Mouse (Mus musculus) T-helper 2 cell (primary cell): ENCODE results near the gene Zdhhc14.

Experiments used
- in situ Hi-C: fragments of 300-600 bp; cut with MboI, MseI; formaldehyde crosslinking; loops from one replicate; pipeline ENCODE4 v1.15.1; 2025; ENCODE audit warnings: high pct_unique_total_duplicates

Zdhhc14 gene

GRCm38 (mm10) chr17:5723601-5724189, 231.3 kb downstream of the Zdhhc14 start:
- in situ Hi-C loops, result loop anchor here (10.0 kb wide), 1 partner anchor 289 kb away; no protein-coding TSS in a partner anchor

- in situ Hi-C loops, result loop anchor here (10.0 kb wide), 1 partner anchor 295 kb away; no protein-coding TSS in a partner anchor
Measured at GRCm38 (mm10) chr17:5729587-5730125, 237.3 kb downstream of the Zdhhc14 start.

DNA sequence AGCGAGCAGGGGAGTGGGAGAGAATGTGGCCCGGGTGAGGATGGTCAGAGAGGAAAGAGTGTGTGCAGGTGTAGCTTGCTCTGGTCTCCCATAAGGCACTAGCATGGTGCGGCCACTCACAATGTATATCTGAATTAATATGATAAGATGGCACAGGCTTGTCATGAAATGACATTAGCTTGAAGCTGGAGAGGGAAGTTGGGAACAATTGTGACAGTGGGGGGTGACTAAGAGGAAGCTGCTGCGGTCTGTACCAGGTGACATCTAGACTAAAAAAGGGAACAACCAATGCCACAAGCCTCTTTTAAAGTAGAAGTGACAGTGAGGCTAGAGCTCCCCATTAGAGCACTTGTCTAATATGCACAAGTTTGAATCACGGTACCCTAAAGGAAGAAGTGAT, 238.2 kb downstream of the Zdhhc14 start:
- in situ Hi-C loops, result no loop called here

GRCm38 (mm10) chr17:5733400-5733799, 241.0 kb downstream of the Zdhhc14 start:
- in situ Hi-C loops, result no loop called here

- in situ Hi-C loops, result loop anchor here (10.0 kb wide), 1 partner anchor 56 kb away; no protein-coding TSS in a partner anchor
Measured at GRCm38 (mm10) chr17:5741061-5741460, 248.7 kb downstream of the Zdhhc14 start.

DNA sequence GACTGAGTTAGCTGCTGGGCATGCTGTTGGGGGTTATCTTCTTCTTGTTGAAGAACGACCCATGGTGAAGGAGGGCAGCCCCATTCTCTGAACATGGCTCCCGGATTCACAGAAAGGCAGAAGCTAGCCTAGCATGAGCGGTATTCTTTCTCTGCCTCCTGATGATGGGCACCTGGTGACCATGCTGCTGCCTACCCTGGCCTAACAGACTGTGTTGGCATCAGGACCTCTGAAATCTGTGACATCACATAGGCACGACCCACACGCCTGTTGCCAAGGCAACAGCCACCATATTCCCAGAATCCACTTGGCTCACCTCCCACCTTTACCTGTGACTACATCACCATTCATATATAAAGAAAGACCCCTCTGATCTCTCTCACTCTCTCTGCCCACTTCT, 251.7 kb downstream of the Zdhhc14 start:
- in situ Hi-C loops, result loop anchor here (10.0 kb wide), 1 partner anchor 59 kb away; no protein-coding TSS in a partner anchor

GRCm38 (mm10) chr17:5746378-5746777, 254.0 kb downstream of the Zdhhc14 start:
- in situ Hi-C loops, result loop anchor here (5.0 to 10.0 kb wide), 3 partner anchors 62 to 304 kb away; partner anchors contain the start of gene Tmem242

- in situ Hi-C loops, result loop anchor here (5.0 to 10.0 kb wide), 3 partner anchors 63 to 306 kb away; partner anchors contain the start of gene Tmem242
Measured at GRCm38 (mm10) chr17:5747539-5748500, 255.5 kb downstream of the Zdhhc14 start.

DNA sequence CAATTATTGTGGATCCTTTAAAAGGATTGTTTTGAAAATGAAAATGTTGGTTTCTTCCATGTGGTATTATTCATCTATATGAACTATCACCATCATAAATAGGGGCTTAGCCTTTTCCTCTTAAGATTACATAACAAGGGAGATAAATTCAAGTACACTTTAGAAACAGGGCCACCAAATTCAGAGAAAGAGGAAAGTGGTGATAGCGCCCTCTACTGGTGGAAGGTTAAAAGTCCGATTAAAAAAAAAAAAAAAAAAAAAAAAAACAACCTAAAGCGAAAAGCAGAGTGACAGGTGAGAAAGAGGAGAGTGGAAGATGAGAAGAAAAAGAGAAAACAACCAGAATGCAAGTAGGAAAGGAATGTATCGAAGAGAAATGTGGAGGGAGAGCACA, 256.1 kb downstream of the Zdhhc14 start:
- in situ Hi-C loops, result loop anchor here (5.0 to 10.0 kb wide), 3 partner anchors 64 to 306 kb away; partner anchors contain the start of gene Tmem242

DNA sequence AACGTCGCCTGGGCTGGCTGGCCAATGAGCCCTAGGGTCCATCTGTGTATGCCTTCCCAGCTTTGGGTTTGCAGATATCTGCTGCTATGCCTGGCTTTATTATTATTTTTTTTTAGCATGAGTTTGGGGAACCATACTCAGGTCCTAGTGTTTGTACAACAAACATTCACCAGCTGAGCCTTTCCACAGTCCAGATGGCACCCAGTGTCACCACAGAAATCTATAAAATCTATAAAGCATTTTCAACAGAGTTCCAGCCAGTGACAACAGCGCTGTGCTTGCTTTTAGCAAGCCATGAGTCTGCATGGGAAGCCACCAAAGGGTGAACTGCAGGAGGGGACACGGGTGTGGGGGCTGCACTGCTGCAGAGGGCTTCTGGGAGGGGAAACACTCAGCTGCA, 257.9 kb downstream of the Zdhhc14 start:
- in situ Hi-C loops, result no loop called here

- in situ Hi-C loops, result no loop called here
Measured at GRCm38 (mm10) chr17:5751066-5751465, 258.7 kb downstream of the Zdhhc14 start.

DNA sequence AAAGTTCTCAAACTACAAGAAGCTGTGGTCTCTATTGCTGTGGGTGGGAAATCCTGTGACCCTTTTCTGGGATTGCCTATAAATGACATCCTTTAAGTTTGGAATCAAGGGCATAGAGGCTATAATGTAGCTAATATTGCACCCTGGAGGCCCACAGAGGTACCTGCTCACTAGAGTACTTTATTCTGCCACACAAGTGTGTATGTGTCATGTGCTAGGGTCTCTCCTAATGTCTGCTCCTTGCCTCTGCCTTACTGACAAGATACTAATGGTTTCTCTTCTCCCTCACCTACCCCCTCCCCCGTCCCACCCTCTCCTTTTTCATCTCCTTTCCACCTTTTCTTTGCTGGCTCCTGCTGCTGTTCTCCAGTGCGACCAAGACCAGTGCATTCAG, 260.0 kb downstream of the Zdhhc14 start:
- in situ Hi-C loops, result no loop called here

DNA sequence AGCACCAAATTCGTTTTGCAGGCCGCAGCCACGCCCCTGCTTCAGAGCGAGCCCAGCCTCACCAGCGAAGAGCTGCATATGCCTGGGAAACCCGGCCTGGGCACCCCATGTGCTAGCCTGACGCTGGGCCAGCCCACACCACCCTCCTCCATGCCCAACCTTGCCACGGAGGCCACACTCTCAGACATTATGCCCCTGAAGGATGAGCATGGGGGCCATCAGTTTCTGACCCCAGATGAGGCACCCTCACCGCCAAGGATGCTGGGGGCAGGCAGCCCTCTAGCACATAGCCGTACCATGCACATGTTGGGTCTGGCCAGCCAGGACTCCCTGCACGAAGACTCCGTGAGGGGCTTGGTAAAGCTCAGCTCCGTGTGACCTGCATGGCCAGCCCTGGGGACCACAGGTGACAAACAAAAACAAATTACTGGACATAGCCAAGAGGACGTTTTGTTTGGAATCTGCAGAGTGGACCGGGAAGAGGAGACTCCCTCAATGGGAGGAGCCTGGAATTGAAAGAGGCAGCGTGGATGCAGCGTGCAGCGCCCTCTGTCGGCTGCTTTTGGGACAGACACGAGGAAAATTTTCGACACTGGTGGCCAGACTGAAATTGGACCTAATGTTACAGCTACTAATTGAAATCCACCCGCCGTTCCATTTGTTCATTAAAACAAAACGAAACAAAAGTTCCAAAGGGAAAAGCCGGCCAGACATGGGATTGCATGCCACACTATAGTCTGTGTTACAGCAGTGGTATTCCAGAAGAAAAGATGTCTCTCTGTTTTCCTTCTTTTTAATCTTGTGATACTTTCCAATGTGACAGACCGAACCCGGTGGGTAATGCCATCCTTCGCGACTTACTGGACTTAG, 260.6 kb downstream of the Zdhhc14 start:
- in situ Hi-C loops, result no loop called here

DNA sequence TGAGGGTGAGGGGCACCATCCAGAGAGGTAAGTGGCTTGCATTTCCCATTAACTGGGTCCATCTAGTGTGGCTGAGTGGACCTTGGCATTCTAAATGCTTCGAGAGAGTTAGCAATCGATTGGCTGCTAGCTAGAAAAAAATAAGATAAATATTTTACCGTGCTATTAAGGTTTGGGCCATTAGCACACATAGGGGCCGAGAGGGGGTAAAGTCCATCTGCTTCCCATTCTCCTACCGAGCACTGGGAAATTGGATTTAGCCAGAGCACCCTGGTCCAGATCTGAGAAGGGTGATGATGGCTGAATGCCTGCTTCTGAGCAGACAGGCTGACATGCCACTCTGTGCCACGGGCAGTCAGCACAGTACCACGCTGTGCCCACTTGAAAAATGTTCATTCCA, 263.1 kb downstream of the Zdhhc14 start:
- in situ Hi-C loops, result no loop called here

DNA sequence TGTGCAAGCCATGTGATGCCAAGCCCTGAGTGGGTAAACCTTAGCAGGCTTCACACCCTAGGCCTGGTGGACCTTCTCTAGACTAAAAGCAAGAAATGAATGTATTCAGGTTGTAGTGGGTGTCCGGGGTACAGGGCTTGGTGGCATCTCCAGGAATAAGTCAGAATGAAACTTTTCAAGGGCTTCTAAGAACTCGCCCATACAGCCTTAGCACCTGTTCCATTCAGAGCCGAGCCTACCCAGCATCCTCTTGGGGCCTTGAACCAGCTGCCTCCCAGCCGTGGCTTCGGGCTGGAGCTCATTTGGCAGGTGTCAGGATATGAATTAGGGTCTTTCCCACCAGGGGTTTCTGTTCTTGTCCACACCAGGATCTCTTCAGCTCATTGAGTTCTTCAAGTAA, 263.7 kb downstream of the Zdhhc14 start:
- in situ Hi-C loops, result no loop called here

GRCm38 (mm10) chr17:5756855-5757254, 264.5 kb downstream of the Zdhhc14 start:
- in situ Hi-C loops, result no loop called here

GRCm38 (mm10) chr17:5763768-5764167, 271.4 kb downstream of the Zdhhc14 start:
- in situ Hi-C loops, result no loop called here

DNA sequence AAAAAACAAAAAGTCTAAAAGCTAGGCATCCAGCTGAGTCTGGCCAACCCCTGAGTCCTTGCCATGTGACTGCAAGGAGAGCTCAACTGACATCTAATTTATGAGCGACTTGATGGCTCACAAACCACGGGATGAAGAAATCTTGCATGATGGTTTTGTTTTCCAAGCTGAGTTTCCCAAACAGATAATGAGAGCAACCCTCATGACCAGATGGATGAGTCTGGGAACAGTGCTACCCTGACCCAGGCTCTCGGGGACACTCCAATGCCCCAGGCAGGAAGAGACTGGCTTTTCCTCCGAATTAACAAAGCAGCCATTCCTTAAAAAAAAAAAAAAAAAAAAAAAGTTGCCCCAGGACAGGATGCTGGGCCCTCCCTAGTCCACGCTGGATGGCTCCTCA, 271.9 kb downstream of the Zdhhc14 start:
- in situ Hi-C loops, result no loop called here

- in situ Hi-C loops, result no loop called here
Measured at GRCm38 (mm10) chr17:5765746-5766145, 273.4 kb downstream of the Zdhhc14 start.

DNA sequence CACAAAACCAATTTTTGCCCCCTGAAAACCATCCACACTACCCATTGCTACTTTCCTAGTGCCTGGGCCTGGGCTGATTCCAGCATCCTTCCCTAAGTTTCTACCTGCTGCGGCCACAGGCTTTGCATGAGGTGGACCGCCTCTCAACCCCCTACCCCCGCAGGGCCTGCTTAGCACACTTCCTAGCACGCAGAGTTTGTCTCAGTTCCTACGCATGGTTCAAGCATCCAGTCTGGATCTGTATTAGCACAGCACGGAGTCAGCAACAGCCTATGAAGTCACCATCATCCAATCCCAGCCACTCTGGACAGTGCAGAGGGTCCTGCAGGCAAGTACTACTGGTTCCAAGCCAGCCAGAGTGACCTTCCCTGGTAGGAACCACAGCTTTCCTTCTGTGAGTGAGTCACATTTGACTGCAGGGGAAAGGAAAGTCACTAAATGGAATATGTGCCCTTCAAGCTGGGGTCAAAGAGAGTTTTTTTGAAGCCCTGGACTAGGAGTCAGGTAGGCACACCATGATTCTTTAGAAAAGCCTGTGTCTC, 275.9 kb downstream of the Zdhhc14 start:
- in situ Hi-C loops, result no loop called here
